Mouse (Mus musculus) pancreas, adult 10 weeks (tissue): ENCODE data around the gene Gm4756. TPM values are rescaled to one million over a fixed set of nuclear protein-coding genes. Genes with fewer than 3 reads are reported as not detected.

Experiments
- polyA plus RNA-seq: library from polyadenylated mRNA; stranded (reverse); fragments of 350-450 nt; fragmentation: Illumina TruSeq; extraction: RNeasy Lipid Tissue Mini Kit (QIAGEN cat#74804); gene quantifications from one replicate; pipeline ENCODE4 v1.2.3, GENCODE M21; 2015; ENCODE audit warnings: low read depth, low replicate concordance; ENCODE audit not compliant: insufficient read depth

The Gm4756 gene
- polyA plus RNA-seq: not detected

DNA sequence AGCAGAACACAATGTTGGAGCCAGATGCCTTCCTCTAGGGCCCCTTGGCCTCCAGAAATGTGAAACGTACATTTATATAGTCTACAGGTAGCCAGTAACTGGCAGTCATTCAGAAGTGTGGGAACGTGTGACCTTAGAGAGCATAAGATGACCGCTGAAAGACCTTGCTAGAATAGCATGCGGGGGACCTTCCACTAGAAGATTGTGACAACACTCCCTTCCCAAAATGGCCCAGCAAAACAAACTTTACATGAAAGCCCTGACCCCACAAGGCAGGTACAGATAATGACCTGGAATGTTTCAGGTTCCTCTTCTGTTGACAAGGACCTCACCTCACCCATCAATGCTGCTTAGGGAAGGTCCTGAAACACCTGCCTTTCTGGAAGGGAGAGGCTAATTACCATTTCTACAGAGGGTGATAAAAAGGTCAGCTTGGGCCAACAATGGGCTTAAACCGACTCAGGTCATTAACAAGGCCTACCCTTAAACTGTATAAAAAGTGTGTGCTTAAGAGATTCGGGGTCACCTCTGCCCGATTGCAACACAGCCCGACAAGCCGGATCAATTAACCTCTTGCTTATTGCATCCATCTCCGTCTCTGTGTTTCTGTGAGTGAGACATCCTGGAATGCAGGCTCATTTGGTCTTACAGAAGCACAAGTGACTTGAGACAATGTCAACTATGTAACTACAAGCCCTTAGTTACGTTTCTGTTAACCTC lies at the start of gene Gm4756:
Gm4756 (minus strand) TSS at position 51 of the 720 bp plus-strand sequence.

DNA sequence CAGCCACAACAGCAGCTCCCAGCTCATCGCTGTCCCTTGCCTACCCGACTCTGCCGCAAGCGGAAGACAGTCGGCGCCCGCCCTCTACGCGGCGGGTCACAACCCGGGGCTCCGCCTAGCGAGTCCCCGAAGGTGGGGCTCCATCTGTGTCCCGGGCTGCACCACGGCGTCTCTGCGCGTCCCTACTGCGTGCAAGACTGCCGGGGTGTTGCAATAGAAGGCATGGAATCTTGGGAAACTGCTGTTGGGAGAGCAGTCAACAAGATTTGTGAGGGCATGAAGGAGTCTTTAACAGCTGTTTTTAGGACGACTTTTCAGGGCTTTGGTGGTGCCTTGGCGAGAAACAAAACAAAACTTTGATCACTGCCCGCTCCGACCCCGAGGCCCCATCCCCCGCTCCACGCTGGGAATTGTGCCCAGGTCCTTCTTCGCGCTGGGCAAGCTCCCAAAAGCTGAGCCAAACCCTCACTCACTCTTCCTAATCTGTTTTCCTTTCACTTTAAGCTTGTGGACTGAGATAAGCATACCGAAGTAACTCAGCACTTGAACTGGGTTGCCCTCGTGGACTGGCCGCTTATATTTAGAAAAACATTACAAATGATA lies 15.4 kb upstream of the Gm4756 start, which contains the start of gene Dhrs7:
Dhrs7 (minus strand) TSS at position 175 of the 603 bp plus-strand sequence.

GRCm38 (mm10) chr12:72536021-72536597 lies 113.4 kb downstream of the Gm4756 start, which contains the start of gene Pcnx4:
Gene Pcnx4, plus strand, starts transcription at chr12:72536383.

Other genes with a start within 250 kb of the Gm4756 start
- gene Rtn1, start 240.6 kb downstream of the Gm4756 start, polyA plus RNA-seq: 3.7 TPM
- not detected for gene Lrrc9, start 207.8 kb downstream of the Gm4756 start, polyA plus RNA-seq
- gene Pcnx4, start 113.3 kb downstream of the Gm4756 start, polyA plus RNA-seq: 1.2 TPM
- 14.6 TPM for gene Dhrs7, start 15.2 kb upstream of the Gm4756 start, polyA plus RNA-seq
- gene Ppm1a, start 107.8 kb upstream of the Gm4756 start, polyA plus RNA-seq: 20.3 TPM